Mouse (Mus musculus) thymus, postnatal 0 days (tissue): Measurements from ENCODE around the gene Bpgm. TPM values are rescaled to one million over a fixed set of nuclear protein-coding genes. Genes with fewer than 3 reads are reported as not detected.

ENCODE experiments used
- DNase-seq: peaks from one replicate; pipeline ENCODE4 v3.0.0-alpha.2; 2015; ENCODE audit warnings: low spot score
- polyA plus RNA-seq: library from polyadenylated mRNA; unstranded; fragments of >200 nt; fragmentation: Nextera tagmentation; extraction: Ambion mirVana; gene quantifications from 2 replicates; pipeline ENCODE4 v1.2.1, GENCODE M21; 2015

Bpgm gene
- polyA plus RNA-seq, 1 experiment from 2014 or later: 39.0 TPM

- DNase-seq: no peak
Observed at GRCm38 (mm10) chr6:34526389-34526788, 50.4 kb downstream of the Bpgm start.

DNA sequence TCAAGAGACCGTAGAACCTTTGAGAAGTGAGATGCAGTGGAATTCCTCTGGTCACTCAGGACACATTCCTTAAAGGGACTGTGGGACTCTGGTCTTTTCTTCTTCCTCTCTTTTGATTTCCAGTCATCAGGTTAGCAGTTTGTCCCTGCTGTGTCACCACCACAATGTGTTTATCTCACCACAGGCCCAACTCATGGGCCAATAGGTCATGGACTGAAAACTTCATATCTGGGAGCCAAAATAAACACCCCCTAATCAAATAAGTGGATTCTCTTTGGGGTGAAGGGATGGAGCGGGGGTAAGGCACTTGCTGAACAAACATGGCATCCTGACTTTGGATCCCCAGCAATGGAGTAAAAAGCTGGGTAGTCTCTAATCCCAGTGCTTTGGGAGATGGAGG is 52.1 kb downstream of the Bpgm start:
- no peak for DNase-seq

DNA sequence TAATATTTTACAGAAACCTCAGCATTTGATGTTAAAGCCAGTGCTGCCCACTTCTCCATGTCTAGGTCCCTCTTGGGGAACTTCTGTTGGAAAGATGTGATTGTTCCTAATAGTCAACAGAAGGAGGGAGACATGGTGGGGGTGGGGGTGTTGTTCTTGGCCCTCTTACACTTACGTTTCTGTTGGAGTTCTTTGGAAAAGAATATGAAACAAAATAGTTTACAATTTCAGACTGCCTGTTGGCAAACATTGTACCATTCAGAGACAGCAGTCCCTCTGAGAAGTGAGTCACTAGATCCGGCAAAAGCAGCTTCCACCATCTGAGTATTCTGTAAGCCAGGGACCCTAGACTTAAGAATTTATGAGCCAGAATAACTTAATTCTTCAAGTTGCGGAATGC is 54.0 kb downstream of the Bpgm start:
- no peak for DNase-seq

GRCm38 (mm10) chr6:34533055-34533454 is 57.0 kb downstream of the Bpgm start:
- no peak for DNase-seq

GRCm38 (mm10) chr6:34533896-34534295 is 57.9 kb downstream of the Bpgm start:
- no peak for DNase-seq

- no peak for DNase-seq
Observed at GRCm38 (mm10) chr6:34542866-34543265, 66.9 kb downstream of the Bpgm start.

- DNase-seq: no peak
Observed at GRCm38 (mm10) chr6:34543303-34544206, 67.5 kb downstream of the Bpgm start.

DNA sequence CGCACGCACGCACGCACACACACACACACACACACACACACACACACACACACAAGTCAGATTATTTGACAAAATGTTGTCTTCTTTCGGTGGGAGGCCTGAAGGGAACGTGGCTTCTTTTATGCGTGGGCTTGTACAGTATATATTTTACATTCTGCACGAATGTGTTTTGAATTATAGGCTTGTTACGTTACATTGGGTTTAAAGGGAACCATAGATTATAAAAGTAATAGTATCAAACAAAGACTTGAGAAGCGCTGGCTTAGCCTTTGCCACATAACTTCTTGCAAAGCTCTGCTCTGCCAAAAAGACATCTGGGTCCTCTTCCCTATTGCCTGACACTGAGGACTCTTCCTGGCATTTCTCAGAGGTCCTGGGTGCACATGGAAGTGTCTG is 68.2 kb downstream of the Bpgm start:
- DNase-seq: no peak

DNA sequence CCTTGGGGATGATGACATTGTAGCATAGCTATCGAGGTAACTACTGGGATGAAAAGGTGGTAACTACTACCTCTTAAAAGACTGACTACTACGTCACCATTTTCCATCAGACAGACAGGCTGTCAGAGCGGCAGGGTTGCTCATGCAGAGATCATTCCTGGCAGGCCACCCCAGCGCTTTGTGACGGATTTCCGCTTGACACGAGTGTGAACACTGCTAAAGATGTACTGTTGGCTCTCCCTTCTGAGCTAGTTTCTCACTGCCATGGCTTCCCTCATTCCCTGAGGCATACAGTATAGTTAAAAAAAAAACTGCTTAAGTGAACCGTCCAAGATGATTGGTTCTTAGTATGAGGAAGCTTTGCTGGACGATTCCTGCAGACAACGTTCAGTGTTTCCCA is 69.3 kb downstream of the Bpgm start:
- DNase-seq: no peak

DNA sequence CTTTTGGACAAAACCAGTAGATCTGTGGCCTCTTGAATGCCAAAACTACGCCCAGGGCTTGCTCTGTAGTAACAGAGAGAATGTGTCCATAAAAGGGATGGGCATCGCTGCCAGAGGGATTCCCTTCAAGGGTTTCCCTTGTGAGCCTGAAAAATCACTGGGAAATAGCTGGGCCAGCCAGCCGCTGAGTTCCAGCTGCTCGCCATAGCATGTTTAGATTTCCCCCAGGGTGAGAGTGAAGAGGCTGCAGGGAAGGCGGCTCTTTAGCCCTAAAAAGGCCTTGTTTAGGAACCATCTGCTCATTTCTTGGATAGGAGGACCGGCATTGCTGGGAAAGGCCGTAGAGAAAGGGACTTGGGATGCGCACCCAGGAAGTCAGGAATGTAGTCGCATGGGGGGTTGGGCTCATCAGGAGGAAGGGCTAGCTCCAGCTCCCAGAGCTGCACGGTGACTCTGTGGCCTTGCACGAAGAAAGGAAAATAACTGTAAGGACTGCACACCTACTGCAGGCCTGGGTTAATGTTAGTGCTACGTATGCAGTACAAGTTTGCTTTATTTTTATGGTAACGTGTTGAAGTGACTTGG is 72.5 kb downstream of the Bpgm start:
- DNase-seq: no peak

DNA sequence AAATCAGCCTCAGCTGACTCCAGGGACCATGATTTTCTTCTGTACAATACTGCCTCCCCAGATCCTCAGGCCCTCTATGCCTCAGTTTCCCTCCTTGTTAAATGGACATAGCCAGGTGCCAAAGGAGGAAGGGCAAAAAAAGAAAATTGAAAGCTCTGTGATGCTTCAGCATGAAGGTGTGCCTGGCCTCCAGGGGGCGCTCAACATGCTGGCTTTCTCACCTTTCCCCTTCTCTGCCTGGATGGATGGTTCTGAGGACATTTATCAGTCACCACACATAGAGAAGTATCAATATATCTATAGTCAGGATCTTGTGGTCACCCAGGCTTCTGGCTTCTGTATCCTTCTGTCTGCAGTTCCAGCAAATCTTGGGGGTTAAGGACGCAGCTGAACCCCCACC is 73.0 kb downstream of the Bpgm start:
- peak; percentile 35 for DNase-seq

- no peak for DNase-seq
Observed at GRCm38 (mm10) chr6:34552489-34553157, 76.6 kb downstream of the Bpgm start.

- DNase-seq: no peak
Observed at GRCm38 (mm10) chr6:34554291-34554997, 78.4 kb downstream of the Bpgm start.

Other genes starting within 250 kb of the Bpgm start
- gene Akr1b3, start 158.7 kb upstream of the Bpgm start, polyA plus RNA-seq: 268 and 290 TPM in 2 replicates
- gene Akr1b8, start 122.1 kb upstream of the Bpgm start, polyA plus RNA-seq: 1.5 and 1.6 TPM in 2 replicates
- gene Akr1b10, start 92.0 kb upstream of the Bpgm start, polyA plus RNA-seq: 29.1 and 33.6 TPM in 2 replicates
- 0.14 TPM in 1 of 2 replicates, not detected in the other for gene Akr1b7, start 63.9 kb upstream of the Bpgm start, polyA plus RNA-seq
- 28.7 and 34.0 TPM in 2 replicates for gene Cald1, start 122.3 kb downstream of the Bpgm start, polyA plus RNA-seq